Mouse (Mus musculus): ENCODE data around the gene Pex19. TPM values are rescaled to one million over a fixed set of nuclear protein-coding genes. Genes with fewer than 3 reads are reported as not detected.

Gene Pex19
- polyA plus RNA-seq, 1 experiment from 2014 or later = 162 TPM

GRCm38 (mm10) chr1:172140825-172141224 lies 14.3 kb downstream of the Pex19 start:
- H3K4me2 ChIP-seq = no peak overlapping the region
- no peak overlapping the region for H3K4me3 ChIP-seq (replicated peaks)
- ATAC-seq (ENCODE audit: low FRiP score) = no peak
- no peaks in the 10 kb centered on the region for H3K4me1 ChIP-seq
- peaks cover under 1% of the 10 kb centered on the region for H3K36me3 ChIP-seq (replicated peaks)
- WGBS = 86% methylated on average over 1 of the region's 1 CpGs
- no peak overlapping the region for H3K27ac ChIP-seq
- no peaks in the 10 kb centered on the region for H3K27me3 ChIP-seq
- H3K9ac ChIP-seq = no peak overlapping the region
- H3K9me3 ChIP-seq = no peaks in the 10 kb centered on the region

GRCm38 (mm10) chr1:172141529-172141928 lies 15.0 kb downstream of the Pex19 start:
- no peaks in the 10 kb centered on the region for H3K27me3 ChIP-seq
- no peaks in the 10 kb centered on the region; the same call in 1 of the 2 replicates for H3K36me3 ChIP-seq (replicated peaks)
- no peak overlapping the region for H3K4me3 ChIP-seq (replicated peaks)
- no peaks in the 10 kb centered on the region for H3K9me3 ChIP-seq
- no peaks in the 10 kb centered on the region for H3K4me1 ChIP-seq
- H3K9ac ChIP-seq = no peak overlapping the region
- no peak overlapping the region for H3K27ac ChIP-seq
- no peak for ATAC-seq (ENCODE audit: low FRiP score)
- 75% methylated on average over 3 of the region's 3 CpGs for WGBS
- no peak overlapping the region for H3K4me2 ChIP-seq

GRCm38 (mm10) chr1:172143570-172143969 lies 17.0 kb downstream of the Pex19 start:
- Histone ChIP-seq H3K36me3 (replicated peaks) (no peaks in the 10 kb centered on the region), H3K4me3 (replicated peaks) (no peak overlapping the region), H3K4me2 (no peak overlapping the region), H3K4me1 (0 out of 2 replicates have a peak, but pooled peaks cover 5% of the 10 kb centered on the region), H3K27me3 (no peaks in the 10 kb centered on the region), H3K27ac (no peak overlapping the region), H3K9me3 (no peaks in the 10 kb centered on the region), H3K9ac (no peak overlapping the region)
- no peak for ATAC-seq (ENCODE audit: low FRiP score)
- 41% methylated on average over 1 of the region's 1 CpGs for WGBS

- Histone ChIP-seq H3K9me3 (no peaks in the 10 kb centered on the region), H3K36me3 (replicated peaks) (peaks cover 20% of the 10 kb centered on the region), H3K27ac (peak within 1 kb of the TSS; percentile 95), H3K4me2 (peak within 1 kb of the TSS; percentile 77), H3K4me1 (peaks cover 28% of the 10 kb centered on the region), H3K27me3 (no peaks in the 10 kb centered on the region), H3K4me3 (replicated peaks) (peak within 1 kb of the TSS; percentile 74), H3K9ac (peak within 1 kb of the TSS; percentile 98)
- peak; percentile 98 for ATAC-seq (ENCODE audit: low FRiP score)
- WGBS = 0% methylated on average over 41 of the region's 42 CpGs
Observed at GRCm38 (mm10) chr1:172147835-172148278, 21.3 kb downstream of the Pex19 start, which contains the start of gene Dcaf8. Dcaf8 (plus strand) TSS chr1:172148084.

- H3K9me3 ChIP-seq = no peaks in the 10 kb centered on the region
- H3K4me1 ChIP-seq = peaks cover 28% of the 10 kb centered on the region
- ATAC-seq (ENCODE audit: low FRiP score) = peak; percentile 42; the same call in 1 of the 2 replicates
- under 1% methylated on average over 40 of the region's 40 CpGs for WGBS
- peaks cover 25% of the 10 kb centered on the region for H3K36me3 ChIP-seq (replicated peaks)
- H3K4me3 ChIP-seq (replicated peaks) = peak overlapping the region; percentile 74
- H3K27me3 ChIP-seq = no peaks in the 10 kb centered on the region
- H3K9ac ChIP-seq = peak overlapping the region; percentile 98
- peak overlapping the region; percentile 95 for H3K27ac ChIP-seq
- H3K4me2 ChIP-seq = peak overlapping the region; percentile 77
Observed at GRCm38 (mm10) chr1:172148279-172148954, 21.9 kb downstream of the Pex19 start.

GRCm38 (mm10) chr1:172148955-172149815 lies 22.6 kb downstream of the Pex19 start:
- peaks cover 31% of the 10 kb centered on the region for H3K36me3 ChIP-seq (replicated peaks)
- ATAC-seq (ENCODE audit: low FRiP score) = no peak
- WGBS = 12% methylated on average over 19 of the region's 19 CpGs
- peak overlapping the region; percentile 95 for H3K27ac ChIP-seq
- H3K4me2 ChIP-seq = peak overlapping the region; percentile 77
- no peaks in the 10 kb centered on the region for H3K27me3 ChIP-seq
- peaks cover 28% of the 10 kb centered on the region for H3K4me1 ChIP-seq
- no peaks in the 10 kb centered on the region for H3K9me3 ChIP-seq
- H3K4me3 ChIP-seq (replicated peaks) = peak overlapping the region; percentile 74
- H3K9ac ChIP-seq = peak overlapping the region; percentile 98

- Histone ChIP-seq H3K9ac (no peak overlapping the region), H3K27ac (no peak overlapping the region), H3K4me2 (no peak overlapping the region), H3K4me3 (replicated peaks) (no peak overlapping the region), H3K36me3 (replicated peaks) (peaks cover 59% of the 10 kb centered on the region), H3K9me3 (no peaks in the 10 kb centered on the region), H3K27me3 (no peaks in the 10 kb centered on the region), H3K4me1 (peaks cover 17% of the 10 kb centered on the region)
- ATAC-seq (ENCODE audit: low FRiP score) = no peak
- 97% methylated on average over 3 of the region's 3 CpGs for WGBS
Observed at GRCm38 (mm10) chr1:172154536-172154935, 28.0 kb downstream of the Pex19 start.

- Histone ChIP-seq H3K4me1 (peaks cover 11% of the 10 kb centered on the region; the same call in 1 of the 2 replicates), H3K27ac (no peak overlapping the region), H3K9me3 (no peaks in the 10 kb centered on the region), H3K4me2 (no peak overlapping the region), H3K9ac (no peak overlapping the region), H3K36me3 (replicated peaks) (peaks cover 55% of the 10 kb centered on the region), H3K27me3 (no peaks in the 10 kb centered on the region), H3K4me3 (replicated peaks) (no peak overlapping the region)
- 92% methylated on average over 3 of the region's 3 CpGs for WGBS
- no peak for ATAC-seq (ENCODE audit: low FRiP score)
Observed at GRCm38 (mm10) chr1:172155518-172155917, 29.0 kb downstream of the Pex19 start.

GRCm38 (mm10) chr1:172159970-172160369 lies 33.4 kb downstream of the Pex19 start:
- H3K4me3 ChIP-seq (replicated peaks) = no peak overlapping the region
- H3K4me2 ChIP-seq = no peak overlapping the region
- no peak overlapping the region for H3K27ac ChIP-seq
- H3K9ac ChIP-seq = no peak overlapping the region
- peaks cover 21% of the 10 kb centered on the region for H3K36me3 ChIP-seq (replicated peaks)
- no peaks in the 10 kb centered on the region for H3K27me3 ChIP-seq
- H3K9me3 ChIP-seq = no peaks in the 10 kb centered on the region
- 91% methylated on average over 4 of the region's 4 CpGs for whole genome bisulfite sequencing
- H3K4me1 ChIP-seq = peaks cover 9% of the 10 kb centered on the region
- ATAC-seq (ENCODE audit: low FRiP score) = no peak

GRCm38 (mm10) chr1:172160508-172160907 lies 34.0 kb downstream of the Pex19 start:
- no peaks in the 10 kb centered on the region for H3K9me3 ChIP-seq
- no peak overlapping the region for H3K27ac ChIP-seq
- H3K27me3 ChIP-seq = no peaks in the 10 kb centered on the region
- H3K4me3 ChIP-seq (replicated peaks) = no peak overlapping the region
- ATAC-seq (ENCODE audit: low FRiP score) = no peak
- H3K4me2 ChIP-seq = no peak overlapping the region
- no peak overlapping the region for H3K9ac ChIP-seq
- peaks cover 9% of the 10 kb centered on the region for H3K4me1 ChIP-seq
- H3K36me3 ChIP-seq (replicated peaks) = peaks cover 21% of the 10 kb centered on the region

- WGBS = 97% methylated on average over 1 of the region's 1 CpGs
- Histone ChIP-seq H3K27ac (no peak overlapping the region), H3K4me3 (replicated peaks) (no peak overlapping the region), H3K9ac (no peak overlapping the region), H3K36me3 (replicated peaks) (peaks cover 21% of the 10 kb centered on the region), H3K4me1 (peaks cover 9% of the 10 kb centered on the region), H3K4me2 (no peak overlapping the region), H3K9me3 (no peaks in the 10 kb centered on the region), H3K27me3 (no peaks in the 10 kb centered on the region)
- 0 out of 2 replicates have a peak, but pooled peaks have one; percentile 44 for ATAC-seq (ENCODE audit: low FRiP score)
Observed at GRCm38 (mm10) chr1:172162009-172162408, 35.5 kb downstream of the Pex19 start.

GRCm38 (mm10) chr1:172162959-172163358 lies 36.4 kb downstream of the Pex19 start:
- no peaks in the 10 kb centered on the region for H3K27me3 ChIP-seq
- no peak overlapping the region for H3K4me2 ChIP-seq
- 86% methylated on average over 6 of the region's 6 CpGs for WGBS
- H3K4me3 ChIP-seq (replicated peaks) = no peak overlapping the region
- H3K36me3 ChIP-seq (replicated peaks) = peaks cover 30% of the 10 kb centered on the region
- H3K9me3 ChIP-seq = no peaks in the 10 kb centered on the region
- H3K4me1 ChIP-seq = peaks cover 9% of the 10 kb centered on the region
- ATAC-seq (ENCODE audit: low FRiP score) = no peak
- H3K9ac ChIP-seq = no peak overlapping the region
- no peak overlapping the region for H3K27ac ChIP-seq
